Mouse (Mus musculus): Measurements from ENCODE around the gene Ston2.

DNA sequence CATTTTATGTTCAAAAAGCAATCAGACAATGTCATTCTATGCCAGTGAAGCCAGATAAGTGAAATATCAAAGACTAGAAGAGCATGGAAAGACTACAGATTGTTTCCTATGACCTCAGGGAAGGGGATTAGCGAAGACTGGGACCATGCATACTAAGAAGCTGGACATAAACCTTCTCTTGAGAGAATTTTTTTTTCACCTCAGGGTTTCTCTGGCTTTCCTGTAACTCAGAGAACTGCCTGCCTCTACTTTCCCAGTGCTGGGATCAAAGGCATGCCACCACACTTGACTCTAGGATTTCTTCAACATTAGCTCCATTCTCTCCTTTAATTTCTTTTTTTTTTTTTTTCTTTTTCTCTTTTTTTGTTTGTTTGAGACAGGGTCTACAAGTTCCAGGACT, 197.0 kb downstream of the Ston2 start:
- no peak for TF ChIP-seq TAL1 (IDR thresholded peaks at IDR 0.05; ENCODE audit: low read length)
- TF ChIP-seq GATA1 (IDR thresholded peaks at IDR 0.05; ENCODE audit: low read length): no peak
